Mouse (Mus musculus) midbrain, embryonic 14.5 days (tissue): ENCODE measurements around the gene Lats2. TPM values are rescaled to one million over a fixed set of nuclear protein-coding genes. Genes with fewer than 3 reads are reported as not detected.
"Not testable (repeated sequence)": the region's sequence is repeated elsewhere in the genome, so short reads cannot be mapped to it uniquely, and the experiment has no call there.

ENCODE experiments used
- ATAC-seq: fragments of 200-750 bp; cut with Nextera tagmentation; 2 replicates; pipeline ENCODE4 v1.8.0; 2017; ENCODE audit warnings: moderate number of reproducible peaks, moderate library complexity; ENCODE audit not compliant: low FRiP score, low TSS enrichment
- DNase-seq: peaks from one replicate; pipeline ENCODE4 v3.0.0-alpha.2; 2015
- H3K27ac ChIP-seq: fragments of 300-500 bp; sonication (generic); replicated peaks from 2 replicates; pipeline ENCODE4 v1.5.1; 2014; ENCODE audit warnings: mild to moderate bottlenecking, low read depth, low read length, moderate library complexity
- H3K27me3 ChIP-seq: fragments of 300-500 bp; sonication (generic); 2 replicates; pipeline ENCODE4 v1.6.1; 2014; ENCODE audit warnings: low read length, control low read depth, mixed read lengths; ENCODE audit not compliant: control insufficient read depth, insufficient read depth
- H3K36me3 ChIP-seq: fragments of 300-500 bp; sonication (generic); 2 replicates; pipeline ENCODE4 v1.6.1; 2014; ENCODE audit warnings: low read length, control low read depth; ENCODE audit not compliant: control insufficient read depth, insufficient read depth
- H3K4me1 ChIP-seq: fragments of 300-500 bp; sonication (generic); 2 replicates; pipeline ENCODE4 v1.6.1; 2014; ENCODE audit warnings: mild to moderate bottlenecking, antibody characterized with exemption, low read length, control low read depth; ENCODE audit not compliant: control insufficient read depth, insufficient read depth
- H3K4me2 ChIP-seq: fragments of 300-500 bp; sonication (generic); 2 replicates; pipeline ENCODE4 v1.6.1; 2014; ENCODE audit warnings: mild to moderate bottlenecking, low read length, moderate library complexity
- H3K4me3 ChIP-seq: fragments of 300-500 bp; sonication (generic); replicated peaks from 2 replicates; pipeline ENCODE4 v1.5.1; 2014; ENCODE audit warnings: low read depth, low read length
- H3K9ac ChIP-seq: fragments of 300-500 bp; sonication (generic); replicated peaks from 2 replicates; pipeline ENCODE4 v1.6.1; 2014; ENCODE audit warnings: mild to moderate bottlenecking, low read length, moderate library complexity
- H3K9me3 ChIP-seq: fragments of 300-500 bp; sonication (generic); 2 replicates; pipeline ENCODE4 v1.6.1; 2016; ENCODE audit warnings: low read length, control low read depth, mixed read lengths; ENCODE audit not compliant: control insufficient read depth
- WGBS: fragments of 180-500 bp; shearing (Covaris S2); extraction: QIAGEN DNeasy Blood & Tissue Kit; methylation state at CpG from one replicate; pipeline ENCODE4 v1.1.7; 2014; 5-methylcytosine and 5-hydroxymethylcytosine counted together
- polyA plus RNA-seq: library from polyadenylated mRNA; unstranded; fragments of >200 nt; fragmentation: Nextera tagmentation; extraction: Ambion mirVana; gene quantifications from 2 replicates; pipeline ENCODE4 v1.2.1, GENCODE M21; 2014

The Lats2 gene
- polyA plus RNA-seq, 1 experiment from 2014 or later: 7.1 TPM

GRCm38 (mm10) chr14:57695550-57695949 is 62.6 kb downstream of the Lats2 start:
- no peak overlapping the region for H3K9ac ChIP-seq
- H3K27me3 ChIP-seq: no peaks in the 10 kb centered on the region
- peaks cover 55% of the 10 kb centered on the region for H3K36me3 ChIP-seq
- ATAC-seq (no peak), DNase-seq (no peak)
- no peaks in the 10 kb centered on the region for H3K4me1 ChIP-seq
- 90% methylated on average over 8 of the region's 8 CpGs for WGBS
- H3K4me2 ChIP-seq: no peak overlapping the region
- H3K27ac ChIP-seq: no peak overlapping the region
- H3K9me3 ChIP-seq: no peaks in the 10 kb centered on the region
- no peak overlapping the region for H3K4me3 ChIP-seq

- H3K4me3 ChIP-seq: no peak overlapping the region
- 86% methylated on average over 16 of the region's 16 CpGs for whole genome bisulfite sequencing
- H3K9ac ChIP-seq: no peak overlapping the region
Measured at GRCm38 (mm10) chr14:57694246-57694645, 63.9 kb downstream of the Lats2 start.

GRCm38 (mm10) chr14:57692517-57693130 is 65.6 kb downstream of the Lats2 start:
- Histone ChIP-seq H3K27me3 (no peaks in the 10 kb centered on the region), H3K4me2 (no peak overlapping the region), H3K27ac (no peak overlapping the region), H3K4me3 (no peak overlapping the region), H3K4me1 (no peaks in the 10 kb centered on the region), H3K9ac (no peak overlapping the region), H3K9me3 (no peaks in the 10 kb centered on the region), H3K36me3 (peaks cover 44% of the 10 kb centered on the region)
- 92% methylated on average over 17 of the region's 17 CpGs for WGBS
- ATAC-seq: no peak
- DNase-seq: no peak

More at GRCm38 (mm10) chr14:57694246-57694645, 63.9 kb downstream of the Lats2 start:
- H3K36me3 ChIP-seq: peaks cover 49% of the 10 kb centered on the region
- DNase-seq (no peak), ATAC-seq (no peak)
- H3K9me3 ChIP-seq: no peaks in the 10 kb centered on the region
- no peak overlapping the region for H3K27ac ChIP-seq
- H3K27me3 ChIP-seq: no peaks in the 10 kb centered on the region
- H3K4me2 ChIP-seq: no peak overlapping the region
- no peaks in the 10 kb centered on the region for H3K4me1 ChIP-seq

DNA sequence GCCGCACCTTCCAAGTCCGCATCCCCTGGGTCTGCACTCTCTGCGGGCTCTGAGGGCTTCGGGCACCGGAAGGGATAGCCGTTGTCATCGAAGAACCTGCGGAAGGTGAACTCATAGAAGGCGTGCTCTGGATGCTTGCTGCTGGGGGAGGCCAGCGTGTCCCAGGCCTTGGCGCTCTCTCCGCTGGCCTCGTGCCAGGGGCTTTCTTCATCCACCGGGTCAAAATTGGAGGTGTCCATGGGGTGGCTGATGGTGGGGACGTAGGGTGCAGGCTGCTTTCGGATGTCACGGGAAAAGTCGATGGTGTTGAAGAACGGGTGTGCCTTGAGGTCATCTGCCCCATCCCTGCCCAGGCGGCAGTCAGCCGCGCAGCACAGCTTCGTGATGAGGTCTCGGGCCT is 66.9 kb downstream of the Lats2 start:
- WGBS: 94% methylated on average over 24 of the region's 24 CpGs
- no peak for DNase-seq

GRCm38 (mm10) chr14:57690681-57691080 is 67.5 kb downstream of the Lats2 start:
- H3K27me3 ChIP-seq: no peaks in the 10 kb centered on the region
- H3K9ac ChIP-seq: no peak overlapping the region
- H3K4me2 ChIP-seq: no peak overlapping the region
- H3K36me3 ChIP-seq: peaks cover 29% of the 10 kb centered on the region
- DNase-seq: no peak
- H3K4me3 ChIP-seq: no peak overlapping the region
- no peak for ATAC-seq
- H3K9me3 ChIP-seq: no peaks in the 10 kb centered on the region
- 93% methylated on average over 8 of the region's 8 CpGs for WGBS
- no peaks in the 10 kb centered on the region for H3K4me1 ChIP-seq
- H3K27ac ChIP-seq: no peak overlapping the region

More for the DNA sequence above, 66.9 kb downstream of the Lats2 start:
- Histone ChIP-seq H3K36me3 (peaks cover 35% of the 10 kb centered on the region), H3K9me3 (no peaks in the 10 kb centered on the region), H3K27ac (no peak overlapping the region), H3K4me3 (no peak overlapping the region), H3K4me2 (no peak overlapping the region), H3K27me3 (no peaks in the 10 kb centered on the region), H3K4me1 (no peaks in the 10 kb centered on the region), H3K9ac (no peak overlapping the region)
- ATAC-seq: no peak

DNA sequence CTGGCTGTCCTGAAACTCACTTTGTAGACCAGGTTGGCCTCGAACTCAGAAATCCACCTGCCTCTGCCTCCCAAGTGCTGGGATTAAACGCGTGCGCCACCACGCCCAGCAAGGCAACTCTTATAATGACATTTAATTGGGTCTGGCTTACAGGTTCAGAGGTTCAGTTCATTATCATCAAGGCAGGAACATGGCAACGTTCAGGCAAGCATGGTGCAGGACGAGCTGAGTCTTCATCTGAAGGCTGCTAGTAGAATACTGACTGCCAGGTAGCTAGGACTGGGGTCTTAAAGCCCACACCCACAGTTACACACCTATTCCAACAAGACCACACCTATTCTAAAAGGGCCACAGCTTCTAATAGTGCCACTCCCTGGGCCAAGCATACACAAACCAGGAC is 70.1 kb downstream of the Lats2 start:
- peaks cover 17% of the 10 kb centered on the region; the same call in 1 of the 2 replicates for H3K36me3 ChIP-seq
- H3K27ac ChIP-seq, H3K4me2 ChIP-seq, ATAC-seq, DNase-seq, H3K4me1 ChIP-seq, H3K4me3 ChIP-seq, H3K9ac ChIP-seq, H3K27me3 ChIP-seq, H3K9me3 ChIP-seq: not testable (repeated sequence)
- 96% methylated on average over 7 of the region's 7 CpGs for WGBS

- H3K27me3 ChIP-seq: no peaks in the 10 kb centered on the region
- no peak overlapping the region for H3K4me3 ChIP-seq
- H3K36me3 ChIP-seq: peaks cover 17% of the 10 kb centered on the region; the same call in 1 of the 2 replicates
- no peak for DNase-seq
- H3K27ac ChIP-seq: no peak overlapping the region
- H3K9me3 ChIP-seq: no peaks in the 10 kb centered on the region
- H3K9ac ChIP-seq: no peak overlapping the region
- H3K4me2 ChIP-seq: no peak overlapping the region
- ATAC-seq: no peak
- WGBS: 89% methylated on average over 5 of the region's 5 CpGs
- H3K4me1 ChIP-seq: no peaks in the 10 kb centered on the region
Measured at GRCm38 (mm10) chr14:57687441-57687840, 70.7 kb downstream of the Lats2 start.

- no peaks in the 10 kb centered on the region for H3K9me3 ChIP-seq
- H3K27ac ChIP-seq: no peak overlapping the region
- no peaks in the 10 kb centered on the region for H3K27me3 ChIP-seq
- H3K4me1 ChIP-seq: no peaks in the 10 kb centered on the region
- no peak overlapping the region for H3K4me2 ChIP-seq
- ATAC-seq (no peak), DNase-seq (no peak)
- H3K36me3 ChIP-seq: peaks cover 17% of the 10 kb centered on the region; the same call in 1 of the 2 replicates
- no peak overlapping the region for H3K9ac ChIP-seq
- H3K4me3 ChIP-seq: no peak overlapping the region
- 91% methylated on average over 6 of the region's 6 CpGs for WGBS
Measured at GRCm38 (mm10) chr14:57686647-57687046, 71.5 kb downstream of the Lats2 start.

- H3K9ac ChIP-seq: no peak overlapping the region
- H3K4me3 ChIP-seq: no peak overlapping the region
- ATAC-seq: no peak
- H3K36me3 ChIP-seq: 0 out of 2 replicates have a peak, but pooled peaks cover 3% of the 10 kb centered on the region
- no peak overlapping the region for H3K4me2 ChIP-seq
- peak; percentile 75 for DNase-seq
- H3K9me3 ChIP-seq: no peaks in the 10 kb centered on the region
- H3K27me3 ChIP-seq: no peaks in the 10 kb centered on the region
- H3K4me1 ChIP-seq: no peaks in the 10 kb centered on the region
- WGBS: 14% methylated on average over 1 of the region's 1 CpGs
- H3K27ac ChIP-seq: no peak overlapping the region
Measured at GRCm38 (mm10) chr14:57684579-57684978, 73.6 kb downstream of the Lats2 start.
